Mouse (Mus musculus) heart, postnatal 25 days (tissue): ENCODE data around the gene Lgi4. TPM values are rescaled to one million over a fixed set of nuclear protein-coding genes. Genes with fewer than 3 reads are reported as not detected.
A peak's percentile ranks its signal among the peaks of the same experiment; 100 is the strongest.

Source experiments
- DNase-seq: peaks from one replicate; pipeline ENCODE4 v3.0.0; 2022; ENCODE audit warnings: low spot score
- intact Hi-C: fragments of 180-260 bp; cut with DNase I; formaldehyde crosslinking; loops from one replicate; pipeline ENCODE4 v1.15.1; 2025
- total RNA-seq, 2 experiments: library from RNA; stranded (reverse); gene quantifications; 2 replicates each; pipeline ENCODE4 v1.2.3; 2021

Lgi4 gene
- total RNA-seq, 2 experiments from 2014 or later = 2.6 to 4.8 TPM

DNA sequence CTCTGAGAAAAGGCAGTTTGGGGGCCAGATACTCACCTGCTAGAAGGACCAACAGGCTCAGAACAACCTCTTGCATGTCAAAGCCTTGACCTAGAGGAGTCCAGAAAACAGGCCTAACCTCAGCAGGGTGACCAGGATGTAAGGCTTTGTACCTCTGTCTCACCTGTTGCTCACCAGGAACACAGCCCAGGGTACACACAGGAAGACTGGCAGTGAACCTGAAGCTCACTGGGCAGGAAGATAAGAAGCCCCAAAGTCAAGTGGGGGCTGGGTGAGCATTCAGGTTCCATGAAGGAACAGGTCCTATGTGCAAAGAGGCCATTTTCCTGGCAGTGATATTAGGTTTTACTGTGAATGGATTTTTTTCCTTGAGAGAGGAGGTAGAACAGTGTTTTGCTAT is 14.4 kb downstream of the Lgi4 start:
- no peak for DNase-seq
- intact Hi-C loops = no loop called here

DNA sequence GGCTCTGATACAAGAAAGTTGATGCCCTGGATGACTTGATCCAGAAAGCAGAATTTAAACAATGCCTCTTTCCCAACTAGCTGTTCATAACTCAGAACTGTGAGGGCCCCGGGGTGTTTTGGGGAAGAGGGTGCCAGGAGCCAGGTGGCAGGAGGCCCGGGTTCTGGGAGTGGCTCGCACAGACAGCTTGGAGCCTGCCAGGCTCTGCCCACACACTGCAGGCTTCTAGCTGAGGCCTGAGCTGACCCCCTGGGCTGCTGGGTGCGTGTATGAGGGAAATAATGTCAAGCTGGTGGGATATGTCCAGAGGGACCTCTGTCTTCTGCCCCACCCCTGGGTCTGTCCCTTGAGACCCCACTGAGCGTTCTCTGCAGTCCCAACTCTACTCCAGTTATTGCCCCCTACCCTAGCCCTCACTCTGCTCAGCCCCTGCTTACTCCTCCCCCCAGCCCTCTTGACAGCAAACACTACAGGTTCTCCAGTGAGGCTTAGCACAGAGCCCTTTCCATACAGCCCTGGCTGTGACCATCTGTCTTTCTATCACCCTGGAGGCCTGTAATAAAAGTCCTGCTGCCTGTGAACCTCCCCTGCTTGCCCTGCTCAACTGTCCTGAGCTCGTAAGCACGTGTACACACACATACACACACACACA is 15.0 kb downstream of the Lgi4 start:
- peak; percentile 44 for DNase-seq
- intact Hi-C loops = no loop called here

DNA sequence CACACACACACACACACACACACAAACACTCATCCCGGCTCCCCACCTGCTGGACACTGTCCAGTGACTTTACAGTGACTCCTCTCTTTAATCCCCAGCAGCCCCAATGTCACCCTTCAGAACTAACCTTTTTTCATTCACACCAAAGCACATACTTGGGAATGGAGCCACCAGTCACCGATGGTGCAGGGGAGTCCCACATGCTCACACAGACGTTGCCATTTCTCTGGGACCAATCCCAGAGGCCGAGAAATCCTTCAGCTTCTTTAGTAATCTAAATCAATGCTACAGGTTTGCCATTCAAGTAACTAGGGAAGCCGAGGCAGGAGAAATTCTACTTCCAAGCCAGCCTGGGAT is 15.5 kb downstream of the Lgi4 start:
- no peak for DNase-seq
- intact Hi-C loops = no loop called here

DNA sequence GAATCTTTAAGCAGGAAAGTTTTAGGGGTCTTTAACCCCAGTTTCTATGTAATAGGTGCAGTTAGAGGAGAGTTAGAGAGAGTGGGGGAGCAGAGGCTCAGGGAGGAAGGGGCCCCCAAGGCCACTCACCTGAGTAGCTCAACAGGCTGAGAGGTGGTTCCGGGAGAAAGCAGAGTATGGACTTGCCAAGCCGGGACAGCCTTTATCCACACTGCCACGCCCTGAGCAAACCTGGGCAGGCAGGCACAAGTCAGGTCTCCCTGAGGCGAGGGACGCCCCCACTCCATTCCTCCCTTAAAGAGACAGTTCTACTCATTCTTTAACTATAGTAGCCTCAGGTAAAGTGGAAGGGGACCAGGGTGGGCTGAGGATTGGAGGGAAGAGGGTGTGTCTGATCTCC is 17.4 kb downstream of the Lgi4 start, which contains the start of gene Fxyd3:
Gene Fxyd3 (minus strand): TSS at position 213 of the 400 bp plus-strand sequence.
- no peak for DNase-seq
- intact Hi-C loops = no loop called here

DNA sequence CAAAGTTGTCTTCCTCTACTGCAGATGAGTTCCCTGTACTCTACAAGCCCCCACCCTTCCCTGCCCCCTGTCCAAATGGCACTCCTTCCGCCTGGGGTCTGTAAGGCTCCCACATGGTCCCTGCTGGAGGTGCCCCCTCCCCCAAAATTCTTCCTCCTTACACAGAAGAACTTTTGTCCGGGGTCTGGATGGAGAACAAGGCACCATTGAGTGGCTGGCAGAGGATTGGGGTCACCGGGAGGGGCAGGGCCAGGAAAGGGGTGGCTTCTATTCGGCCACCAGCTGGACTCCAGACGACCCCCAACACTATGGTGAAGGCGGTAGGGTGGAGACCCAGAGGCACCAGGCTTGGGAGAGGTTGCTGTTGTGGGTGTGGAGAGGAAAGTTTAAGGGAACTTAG is 18.3 kb downstream of the Lgi4 start:
- intact Hi-C loops = no loop called here
- no peak for DNase-seq

DNA sequence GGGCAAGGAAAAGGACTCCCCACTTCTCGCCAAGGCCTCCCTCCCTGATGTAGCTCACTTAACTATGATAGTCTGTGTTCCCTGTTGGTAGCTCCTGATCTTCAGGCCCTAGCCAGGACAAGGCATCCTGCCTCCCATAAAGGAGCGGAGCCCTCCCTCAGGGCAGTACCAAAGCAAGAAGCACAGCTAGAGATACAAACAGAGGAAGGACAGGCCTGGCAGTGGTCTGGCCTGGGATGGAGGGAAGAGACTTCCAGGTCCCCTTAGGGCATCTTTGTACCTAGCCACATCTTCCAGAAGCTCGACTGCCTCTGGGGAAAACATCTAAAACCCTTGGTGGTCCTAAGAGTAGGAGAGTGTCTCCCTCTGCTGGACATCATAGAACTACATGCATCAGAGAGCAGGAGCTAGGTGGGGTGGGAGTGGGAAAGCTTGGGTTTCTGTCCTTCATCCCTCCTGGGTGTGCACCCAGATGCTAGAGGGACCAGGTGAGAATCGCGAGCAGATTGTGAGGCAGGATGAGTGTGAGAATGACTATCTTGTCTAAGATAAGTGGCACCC is 18.8 kb downstream of the Lgi4 start:
- intact Hi-C loops = loop anchor here (2.0 kb wide), 2 partner anchors 19 kb away; partner anchors contain the start of gene Lgi4
- no peak for DNase-seq

DNA sequence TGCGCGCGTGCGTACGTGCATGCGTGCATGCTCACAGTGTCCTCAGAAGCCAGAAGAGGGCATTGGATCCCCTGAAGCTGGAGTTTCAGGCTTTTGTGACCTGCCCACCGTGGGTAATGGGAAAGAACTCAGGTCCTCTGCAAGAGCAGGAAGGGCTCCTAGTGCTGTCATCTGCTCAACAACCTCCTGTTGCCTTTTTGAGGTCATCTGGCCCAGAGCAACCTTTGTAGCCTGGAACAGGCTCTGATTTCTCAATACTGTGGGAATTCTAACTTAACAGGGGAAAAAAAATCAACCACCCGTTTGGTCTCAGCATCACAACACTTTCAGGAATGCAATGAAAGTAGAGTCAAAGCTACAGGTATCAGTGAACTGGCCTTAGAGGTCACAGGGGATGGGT is 20.5 kb downstream of the Lgi4 start:
- intact Hi-C loops = loop anchor here (2.0 kb wide), 2 partner anchors 17 to 21 kb away; partner anchors contain the start of gene Lgi4

DNA sequence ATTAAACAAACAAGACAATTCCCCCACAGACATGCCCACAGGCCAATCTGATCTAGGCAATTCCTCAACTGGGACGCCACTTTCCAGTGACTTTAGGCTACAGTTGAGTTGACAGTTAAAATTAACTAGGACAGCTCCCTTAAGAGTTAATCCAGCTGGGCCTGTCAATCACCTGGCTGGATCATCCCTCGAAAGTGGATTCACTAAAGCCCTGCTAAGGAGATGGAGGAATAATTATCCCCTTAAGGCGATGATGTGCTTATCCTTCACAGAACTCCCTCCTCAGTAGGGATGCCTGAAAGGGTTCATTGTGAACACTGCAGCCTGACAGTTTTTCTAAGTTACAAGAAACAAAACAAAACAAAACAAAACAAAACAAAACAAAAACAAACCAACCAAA is 21.5 kb downstream of the Lgi4 start:
- intact Hi-C loops = no loop called here
- no peak for DNase-seq

More for the DNA sequence above, 20.5 kb downstream of the Lgi4 start:
- DNase-seq = no peak

DNA sequence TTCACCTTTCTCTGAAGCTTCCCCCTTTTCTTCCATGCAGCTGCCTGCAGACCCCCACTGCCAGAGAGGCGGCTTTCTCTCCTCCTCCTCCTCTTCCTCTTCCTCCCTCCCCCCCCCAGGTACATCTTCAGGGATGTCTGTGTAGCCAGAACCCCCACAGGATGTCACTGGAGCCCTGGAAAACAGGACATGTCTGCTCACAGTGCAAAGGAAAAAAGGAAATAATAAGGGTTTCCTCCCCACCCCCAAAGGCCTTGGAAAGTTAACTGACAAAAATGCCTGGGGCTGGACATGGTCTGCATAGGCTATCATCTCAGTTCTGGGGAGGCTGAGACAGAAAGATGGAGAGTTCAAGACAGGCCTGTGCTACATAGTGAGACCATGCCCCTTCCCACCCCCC is 22.0 kb downstream of the Lgi4 start:
- intact Hi-C loops = no loop called here
- no peak for DNase-seq

DNA sequence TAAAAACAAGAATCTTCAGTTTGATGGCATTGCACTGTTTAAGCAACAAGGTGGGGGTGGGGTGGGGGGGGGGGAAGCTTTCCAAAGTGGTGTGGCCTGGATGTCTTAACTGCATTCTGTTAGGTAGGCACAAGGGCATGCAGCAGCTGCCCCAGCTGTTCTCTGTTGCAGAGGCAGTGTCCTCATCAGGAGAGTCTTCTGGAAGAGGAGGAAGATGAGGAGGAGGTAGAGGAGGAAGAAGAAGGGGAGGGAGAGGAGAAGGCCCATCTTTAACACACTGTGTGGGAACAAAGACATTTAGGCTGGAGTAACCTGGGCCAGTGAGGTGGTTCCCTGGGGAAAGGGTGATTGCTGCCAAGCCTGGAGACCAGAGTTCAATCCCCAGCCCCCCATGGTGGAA is 23.0 kb downstream of the Lgi4 start:
- DNase-seq = no peak
- intact Hi-C loops = no loop called here

DNA sequence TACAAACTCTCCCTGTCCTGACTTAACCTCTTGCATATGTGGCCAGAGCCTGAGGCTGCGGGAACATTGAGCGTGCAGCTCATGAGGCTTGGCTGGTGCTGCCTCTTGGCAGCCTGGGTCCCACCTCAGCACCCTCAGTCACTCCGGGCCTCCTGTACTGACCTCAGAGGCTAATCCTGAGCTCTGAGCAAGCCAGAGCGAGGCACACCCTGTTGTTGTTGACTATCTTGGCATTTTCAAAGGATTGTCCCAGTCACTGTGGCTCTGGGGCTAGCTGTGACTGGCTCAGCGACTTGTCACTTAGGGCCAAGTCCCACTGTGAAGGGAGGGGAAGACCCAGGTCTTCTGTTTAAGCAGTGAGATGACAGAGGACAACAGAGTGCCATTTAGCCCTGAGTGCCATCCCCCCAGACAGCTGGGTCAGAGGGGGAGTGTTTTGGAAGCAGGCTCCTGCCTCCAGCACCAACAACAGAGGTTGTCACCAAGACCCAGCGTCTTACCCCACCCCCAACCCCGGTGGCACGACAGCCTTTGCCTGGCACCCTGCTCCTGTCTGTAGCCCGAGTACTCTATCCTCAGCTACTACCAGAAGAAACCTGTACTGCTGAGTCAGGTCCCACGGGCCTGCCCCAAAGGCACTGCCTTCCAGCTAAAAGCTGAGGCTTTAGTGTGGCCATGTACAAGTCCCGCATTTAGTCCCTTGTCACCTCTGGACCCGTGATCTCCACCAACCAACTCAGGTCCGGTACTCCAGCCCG is 23.9 kb downstream of the Lgi4 start:
- peak; percentile 79 for DNase-seq
- intact Hi-C loops = no loop called here

DNA sequence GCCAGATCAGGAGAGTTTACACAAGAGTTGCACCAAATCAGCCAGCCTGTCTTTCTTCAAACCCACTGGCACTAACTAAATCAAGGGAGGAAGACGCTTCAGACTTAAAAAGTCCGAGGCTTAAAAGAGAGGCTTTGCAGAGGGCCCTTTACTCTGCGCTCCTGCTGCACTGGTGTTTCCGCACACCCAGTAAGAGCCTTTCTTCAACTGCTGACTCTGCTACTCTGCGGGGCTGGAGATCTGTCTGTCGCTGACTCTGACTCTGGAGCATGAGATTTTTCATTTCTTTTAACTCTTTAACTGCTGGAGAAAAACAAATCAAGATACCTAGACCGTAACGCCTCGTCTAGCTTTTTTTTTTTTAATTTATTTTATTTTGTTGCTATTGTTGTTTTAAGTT is 25.0 kb downstream of the Lgi4 start:
- intact Hi-C loops = no loop called here
- DNase-seq = no peak

DNA sequence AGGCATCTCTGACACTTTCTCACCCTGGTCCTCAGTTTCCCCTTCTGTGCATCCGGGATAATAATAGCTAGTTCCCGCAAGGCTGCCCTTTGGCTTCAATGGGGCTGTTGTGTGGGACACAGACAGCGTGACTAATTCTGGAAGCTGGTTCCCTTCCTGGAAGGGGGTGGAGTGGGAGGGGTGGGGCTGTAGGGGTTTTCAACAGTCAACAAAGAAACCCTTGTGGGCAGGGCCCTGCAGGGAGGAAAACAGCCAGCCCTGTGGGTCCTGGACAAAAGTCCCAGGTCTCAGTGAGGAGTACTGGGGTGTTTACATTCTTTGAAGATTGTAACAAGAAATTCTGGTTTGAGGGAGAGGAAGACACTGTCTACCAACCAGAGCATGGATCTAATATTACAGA is 26.0 kb downstream of the Lgi4 start:
- intact Hi-C loops = no loop called here
- DNase-seq = peak; percentile 55

DNA sequence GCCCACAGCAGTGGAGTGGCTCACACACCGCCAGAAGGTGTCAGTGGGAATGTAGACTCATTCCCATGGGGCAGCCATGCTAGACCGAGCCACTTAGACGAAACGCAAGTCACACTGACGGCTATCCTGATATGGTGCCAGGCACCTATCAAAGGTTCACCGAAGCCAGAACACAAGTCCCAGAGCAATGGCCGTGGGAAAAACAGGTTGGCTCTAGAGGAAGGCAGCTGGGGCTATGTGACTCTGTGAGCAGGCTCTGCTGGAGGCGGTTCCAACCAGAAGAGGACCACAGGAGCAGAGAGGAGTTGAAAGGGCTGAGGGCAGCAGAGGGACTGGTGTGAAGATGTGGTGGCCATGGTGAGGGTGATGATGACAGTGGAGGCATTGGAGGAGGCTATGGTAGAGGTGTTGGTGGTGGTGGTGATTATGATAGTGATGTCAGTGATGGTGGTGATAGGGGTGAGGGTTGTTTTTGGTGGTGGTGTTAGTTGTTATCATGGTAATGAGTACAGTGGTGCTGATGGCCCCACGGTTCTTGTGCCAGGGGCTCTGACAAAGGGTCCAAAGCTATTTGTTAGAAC is 27.1 kb downstream of the Lgi4 start:
- intact Hi-C loops = no loop called here
- DNase-seq = no peak

DNA sequence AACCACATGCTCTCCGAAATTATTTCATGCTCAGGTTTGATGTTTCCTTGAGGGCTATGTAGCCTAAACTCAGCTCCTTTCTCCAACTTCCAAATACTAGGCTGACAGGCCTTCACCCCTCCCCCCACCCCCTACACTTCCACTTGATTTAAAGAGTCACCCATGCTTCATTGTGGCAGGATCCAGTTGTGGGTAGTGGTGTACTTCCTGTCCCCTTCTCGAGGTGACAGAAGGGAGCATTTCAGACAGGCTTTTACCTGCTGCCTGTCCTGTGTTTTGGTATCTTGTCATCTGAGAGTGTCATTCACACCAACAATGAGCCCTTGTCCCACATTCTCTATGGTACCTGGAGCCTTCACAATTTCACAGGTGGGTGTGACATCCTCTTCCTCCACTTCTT is 28.1 kb downstream of the Lgi4 start:
- DNase-seq = no peak
- intact Hi-C loops = no loop called here

DNA sequence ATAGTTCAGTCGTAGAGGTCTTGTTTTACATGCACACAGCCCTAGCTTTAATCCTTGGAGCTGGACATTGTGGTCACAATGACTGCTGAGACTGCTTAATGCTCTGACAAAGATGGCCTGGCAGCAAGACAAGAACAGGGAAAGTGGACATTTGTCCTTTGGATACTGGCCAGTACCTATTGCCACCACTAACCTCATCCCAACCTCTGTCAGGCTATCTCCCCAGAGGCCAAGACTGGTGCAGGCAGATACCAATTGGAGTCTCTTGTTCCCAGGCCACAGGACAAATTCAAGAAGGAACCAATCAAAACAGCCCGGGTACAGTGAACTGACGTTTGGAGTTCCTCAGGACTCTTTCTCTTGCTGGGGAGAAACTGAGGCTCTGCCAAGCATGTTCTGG is 29.1 kb downstream of the Lgi4 start:
- no peak for DNase-seq
- intact Hi-C loops = no loop called here

DNA sequence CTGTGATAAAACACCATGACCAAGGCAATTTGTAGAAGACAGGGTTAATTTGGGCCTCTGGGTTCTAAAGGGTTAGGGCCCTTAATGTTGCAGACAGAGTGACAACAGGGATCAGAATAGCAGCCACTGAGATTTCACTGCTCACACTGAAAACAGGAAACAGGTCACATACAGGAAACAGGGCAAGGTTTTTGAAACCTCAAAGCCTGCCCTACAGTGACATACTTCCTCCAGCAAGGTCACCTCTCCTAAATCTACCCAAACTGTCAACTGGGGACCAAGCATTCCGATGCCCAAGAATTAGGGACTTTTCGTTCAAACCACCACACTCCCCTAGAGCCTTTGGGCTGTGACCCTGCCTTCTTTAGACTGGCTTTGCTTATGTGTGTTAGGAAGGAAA is 30.6 kb downstream of the Lgi4 start:
- intact Hi-C loops = no loop called here
- no peak for DNase-seq

DNA sequence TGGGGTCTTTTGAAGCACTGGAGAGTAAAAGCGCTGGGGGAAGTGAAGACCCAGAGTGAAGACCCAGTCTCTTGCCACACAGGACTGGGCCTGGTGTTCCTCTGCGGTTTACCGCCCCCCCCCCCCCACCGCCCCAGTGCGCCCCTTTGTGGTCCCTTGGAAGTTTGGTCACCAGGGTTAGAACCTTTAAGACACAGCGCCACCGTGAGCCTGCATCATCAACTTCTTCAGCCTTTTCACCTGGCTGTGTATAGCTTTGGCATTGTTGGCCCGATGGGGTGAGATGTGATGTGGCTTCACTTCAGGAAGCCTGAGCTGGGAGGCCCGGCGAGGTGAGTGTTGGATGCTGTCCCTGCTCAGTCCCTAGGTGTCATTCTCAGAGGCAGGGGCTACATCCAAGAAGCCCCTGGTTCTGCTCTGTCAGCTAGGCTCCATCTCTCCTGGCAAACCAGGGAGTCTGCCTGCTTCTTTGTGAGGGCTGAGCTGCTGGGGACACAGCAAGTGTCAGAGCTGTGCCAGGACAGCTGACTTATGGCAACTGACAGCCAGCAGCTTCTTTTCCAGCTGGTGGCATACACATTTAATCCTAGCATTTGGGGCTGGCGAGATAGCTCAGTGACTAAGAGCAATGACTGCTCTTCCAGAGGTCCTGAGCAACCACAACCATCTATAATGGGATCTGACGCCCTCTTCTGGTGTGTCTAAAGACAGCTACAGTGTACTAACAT is 35.8 kb downstream of the Lgi4 start:
- intact Hi-C loops = no loop called here
- DNase-seq = no peak

DNA sequence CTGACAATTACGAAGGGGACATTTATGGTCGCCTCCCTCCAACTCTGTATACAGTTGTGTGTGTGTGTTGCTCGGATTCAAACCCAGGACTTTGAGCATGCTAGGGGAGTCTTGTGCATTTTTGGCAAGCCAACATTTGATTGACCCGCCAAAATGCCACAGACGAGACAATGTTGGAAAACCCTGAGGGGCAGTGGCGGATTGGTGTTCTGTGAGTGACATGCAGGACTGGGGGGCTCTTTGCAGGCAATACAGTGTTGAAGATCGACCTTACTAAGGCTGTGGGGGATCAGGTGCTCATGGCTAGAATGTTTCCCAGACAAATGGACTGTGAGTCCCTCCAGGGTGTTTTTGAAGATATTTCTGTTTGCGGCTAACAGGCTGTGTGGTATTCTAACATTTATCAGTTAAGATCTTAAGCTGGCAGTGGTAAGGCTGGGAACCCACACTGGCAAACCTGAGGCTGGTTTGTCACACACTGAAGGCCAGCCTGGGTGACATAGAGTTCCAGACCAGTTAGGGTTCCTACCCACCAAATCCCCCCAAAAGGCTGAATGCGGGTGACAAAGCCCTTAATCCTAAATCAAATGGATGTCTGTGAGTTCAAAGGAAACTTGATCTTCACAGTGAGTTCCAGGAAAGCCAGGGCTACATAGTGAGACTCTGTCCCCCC is 37.9 kb downstream of the Lgi4 start:
- intact Hi-C loops = loop anchor here (1.0 to 2.0 kb wide), 2 partner anchors 18 to 38 kb away; partner anchors contain the start of gene Lgi4
- DNase-seq = no peak
